Mouse (Mus musculus): ENCODE results near the gene Ccdc74a. TPM values are rescaled to one million over a fixed set of nuclear protein-coding genes. Genes with fewer than 3 reads are reported as not detected.
A peak's percentile ranks its signal among the peaks of the same experiment; 100 is the strongest.
"Not testable (repeated sequence)": the region's sequence is repeated elsewhere in the genome, so short reads cannot be mapped to it uniquely, and the experiment has no call there.

The Ccdc74a gene
- polyA plus RNA-seq (2015; fragmentation: Nextera tagmentation; extraction: Ambion mirVana), result 2.2 and 2.5 TPM in 2 replicates

- Histone ChIP-seq H3K4me2 (ENCODE audit: low read depth, low read length) (peak within 1 kb of the TSS; percentile 97), H3K9me3 (replicated peaks; ENCODE audit: control insufficient read depth, low read length) (no peaks in the 10 kb centered on the region), H3K9ac (ENCODE audit: low read depth, low read length) (peak within 1 kb of the TSS; percentile 64), H3K36me3 (ENCODE audit: control insufficient read depth, insufficient read depth) (peaks cover 19% of the 10 kb centered on the region), H3K4me1 (ENCODE audit: control insufficient read depth, low read depth, low read length) (peaks cover 18% of the 10 kb centered on the region), H3K27me3 (ENCODE audit: control insufficient read depth, insufficient read depth, low read depth, low read length) (no peaks in the 10 kb centered on the region), H3K27ac (ENCODE audit: low read length) (peak within 1 kb of the TSS; percentile 66), H3K4me3 (ENCODE audit: low read depth, low read length) (peak within 1 kb of the TSS; percentile 61)
- 3% methylated on average over 60 of the region's 65 CpGs for WGBS (ENCODE audit: insufficient replicate concordance)
- peak; percentile 100 for ATAC-seq (ENCODE audit: low read depth)
Measured at GRCm38 (mm10) chr16:17646310-17647114, at the start of gene Ccdc74a. Gene Ccdc74a, plus strand, starts transcription at chr16:17646470.

- no peak for ATAC-seq (ENCODE audit: low read depth)
- 53% methylated on average over 3 of the region's 3 CpGs for WGBS (ENCODE audit: insufficient replicate concordance)
- no peak overlapping the region for H3K4me3 ChIP-seq (ENCODE audit: low read depth, low read length)
- no peaks in the 10 kb centered on the region for H3K27me3 ChIP-seq (ENCODE audit: control insufficient read depth, insufficient read depth, low read depth, low read length)
- no peaks in the 10 kb centered on the region for H3K9me3 ChIP-seq (replicated peaks; ENCODE audit: control insufficient read depth, low read length)
- H3K4me1 ChIP-seq (ENCODE audit: control insufficient read depth, low read depth, low read length), result no peaks in the 10 kb centered on the region
- no peaks in the 10 kb centered on the region for H3K36me3 ChIP-seq (ENCODE audit: control insufficient read depth, insufficient read depth)
- H3K9ac ChIP-seq (ENCODE audit: low read depth, low read length), result no peak overlapping the region
- no peak overlapping the region for H3K27ac ChIP-seq (ENCODE audit: low read length)
- no peak overlapping the region for H3K4me2 ChIP-seq (ENCODE audit: low read depth, low read length)
Measured at GRCm38 (mm10) chr16:17600944-17601562, 45.2 kb upstream of the Ccdc74a start.

- no peaks in the 10 kb centered on the region for H3K27me3 ChIP-seq (ENCODE audit: control insufficient read depth, insufficient read depth, low read depth, low read length)
- 58% methylated on average over 4 of the region's 4 CpGs for WGBS (ENCODE audit: insufficient replicate concordance)
- no peaks in the 10 kb centered on the region for H3K36me3 ChIP-seq (ENCODE audit: control insufficient read depth, insufficient read depth)
- no peak overlapping the region for H3K4me2 ChIP-seq (ENCODE audit: low read depth, low read length)
- no peaks in the 10 kb centered on the region for H3K9me3 ChIP-seq (replicated peaks; ENCODE audit: control insufficient read depth, low read length)
- H3K4me3 ChIP-seq (ENCODE audit: low read depth, low read length), result no peak overlapping the region
- no peaks in the 10 kb centered on the region for H3K4me1 ChIP-seq (ENCODE audit: control insufficient read depth, low read depth, low read length)
- H3K27ac ChIP-seq (ENCODE audit: low read length), result no peak overlapping the region
- H3K9ac ChIP-seq (ENCODE audit: low read depth, low read length), result no peak overlapping the region
- ATAC-seq (ENCODE audit: low read depth), result no peak
Measured at GRCm38 (mm10) chr16:17604941-17605340, 41.3 kb upstream of the Ccdc74a start.

GRCm38 (mm10) chr16:17605684-17606083, 40.6 kb upstream of the Ccdc74a start:
- 52% methylated on average over 5 of the region's 5 CpGs for WGBS (ENCODE audit: insufficient replicate concordance)
- no peaks in the 10 kb centered on the region for H3K4me1 ChIP-seq (ENCODE audit: control insufficient read depth, low read depth, low read length)
- no peak overlapping the region for H3K9ac ChIP-seq (ENCODE audit: low read depth, low read length)
- no peak for ATAC-seq (ENCODE audit: low read depth)
- H3K27ac ChIP-seq (ENCODE audit: low read length), result no peak overlapping the region
- H3K36me3 ChIP-seq (ENCODE audit: control insufficient read depth, insufficient read depth), result no peaks in the 10 kb centered on the region
- no peaks in the 10 kb centered on the region for H3K27me3 ChIP-seq (ENCODE audit: control insufficient read depth, insufficient read depth, low read depth, low read length)
- no peaks in the 10 kb centered on the region for H3K9me3 ChIP-seq (replicated peaks; ENCODE audit: control insufficient read depth, low read length)
- no peak overlapping the region for H3K4me3 ChIP-seq (ENCODE audit: low read depth, low read length)
- no peak overlapping the region for H3K4me2 ChIP-seq (ENCODE audit: low read depth, low read length)

DNA sequence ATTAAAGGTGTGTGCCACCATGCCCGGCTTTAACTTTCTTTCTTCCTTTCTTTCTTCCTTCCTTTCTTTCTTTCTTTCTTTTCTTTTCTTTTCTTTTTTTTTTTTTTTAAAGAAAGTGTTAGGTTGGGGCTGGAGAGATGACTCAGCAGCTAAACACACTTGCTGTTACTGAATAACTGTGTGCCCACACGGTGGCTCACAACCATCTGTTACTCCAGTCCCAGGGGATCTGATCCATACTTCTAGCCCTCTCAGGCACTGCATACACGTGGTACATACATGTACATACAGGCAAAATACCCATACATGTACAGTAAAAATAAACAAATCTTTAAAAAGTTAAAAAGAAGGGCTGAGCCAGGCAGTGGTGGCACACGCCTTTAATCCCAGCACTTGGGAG, 34.9 kb upstream of the Ccdc74a start:
- Histone ChIP-seq H3K4me3 (ENCODE audit: low read depth, low read length) (no peak overlapping the region), H3K36me3 (ENCODE audit: control insufficient read depth, insufficient read depth) (no peaks in the 10 kb centered on the region), H3K9ac (ENCODE audit: low read depth, low read length) (no peak overlapping the region), H3K27me3 (ENCODE audit: control insufficient read depth, insufficient read depth, low read depth, low read length) (no peaks in the 10 kb centered on the region), H3K4me2 (ENCODE audit: low read depth, low read length) (no peak overlapping the region), H3K4me1 (ENCODE audit: control insufficient read depth, low read depth, low read length) (no peaks in the 10 kb centered on the region), H3K9me3 (replicated peaks; ENCODE audit: control insufficient read depth, low read length) (no peaks in the 10 kb centered on the region), H3K27ac (ENCODE audit: low read length) (no peak overlapping the region)
- 48% methylated on average over 4 of the region's 4 CpGs for WGBS (ENCODE audit: insufficient replicate concordance)
- ATAC-seq (ENCODE audit: low read depth), result no peak

GRCm38 (mm10) chr16:17614740-17615139, 31.5 kb upstream of the Ccdc74a start:
- not testable (repeated sequence) for H3K9me3 ChIP-seq (replicated peaks; ENCODE audit: control insufficient read depth, low read length); H3K9ac ChIP-seq (ENCODE audit: low read depth, low read length)

GRCm38 (mm10) chr16:17616212-17616611, 30.1 kb upstream of the Ccdc74a start:
- Histone ChIP-seq H3K4me1 (ENCODE audit: control insufficient read depth, low read depth, low read length) (peaks cover 20% of the 10 kb centered on the region), H3K9ac (ENCODE audit: low read depth, low read length) (no peak overlapping the region), H3K4me2 (ENCODE audit: low read depth, low read length) (no peak overlapping the region), H3K27me3 (ENCODE audit: control insufficient read depth, insufficient read depth, low read depth, low read length) (no peaks in the 10 kb centered on the region), H3K36me3 (ENCODE audit: control insufficient read depth, insufficient read depth) (no peaks in the 10 kb centered on the region), H3K9me3 (replicated peaks; ENCODE audit: control insufficient read depth, low read length) (no peaks in the 10 kb centered on the region), H3K4me3 (ENCODE audit: low read depth, low read length) (no peak overlapping the region), H3K27ac (ENCODE audit: low read length) (no peak overlapping the region)
- 47% methylated on average over 5 of the region's 5 CpGs for WGBS (ENCODE audit: insufficient replicate concordance)
- ATAC-seq (ENCODE audit: low read depth), result no peak

More at GRCm38 (mm10) chr16:17614740-17615139, 31.5 kb upstream of the Ccdc74a start:
- WGBS (ENCODE audit: insufficient replicate concordance), result 76% methylated on average over 6 of the region's 6 CpGs
- H3K27me3 ChIP-seq (ENCODE audit: control insufficient read depth, insufficient read depth, low read depth, low read length); H3K4me1 ChIP-seq (ENCODE audit: control insufficient read depth, low read depth, low read length); H3K4me2 ChIP-seq (ENCODE audit: low read depth, low read length); H3K27ac ChIP-seq (ENCODE audit: low read length); ATAC-seq (ENCODE audit: low read depth); H3K4me3 ChIP-seq (ENCODE audit: low read depth, low read length); H3K36me3 ChIP-seq (ENCODE audit: control insufficient read depth, insufficient read depth): not testable (repeated sequence)

- Histone ChIP-seq H3K27me3 (ENCODE audit: control insufficient read depth, insufficient read depth, low read depth, low read length) (no peaks in the 10 kb centered on the region), H3K4me3 (ENCODE audit: low read depth, low read length) (no peak overlapping the region), H3K9ac (ENCODE audit: low read depth, low read length) (no peak overlapping the region), H3K36me3 (ENCODE audit: control insufficient read depth, insufficient read depth) (no peaks in the 10 kb centered on the region; the same call in 1 of the 2 replicates), H3K9me3 (replicated peaks; ENCODE audit: control insufficient read depth, low read length) (no peaks in the 10 kb centered on the region), H3K27ac (ENCODE audit: low read length) (no peak overlapping the region), H3K4me1 (ENCODE audit: control insufficient read depth, low read depth, low read length) (peaks cover 20% of the 10 kb centered on the region), H3K4me2 (ENCODE audit: low read depth, low read length) (peak overlapping the region; percentile 31; the same call in 1 of the 2 replicates)
- 17% methylated on average over 13 of the region's 13 CpGs for WGBS (ENCODE audit: insufficient replicate concordance)
- peak; percentile 43; the same call in 1 of the 2 replicates for ATAC-seq (ENCODE audit: low read depth)
Measured at GRCm38 (mm10) chr16:17617922-17618565, 28.2 kb upstream of the Ccdc74a start.

Measured in liver, embryonic 16.5 days (tissue).